Mouse (Mus musculus) frontal cortex, adult (tissue): ENCODE measurements around the gene Pcdh17.

Source experiments
- ATAC-seq: cut with Nextera tagmentation; 2 replicates; pipeline ENCODE4 v1.9.2; 2017; ENCODE audit warnings: mild to moderate bottlenecking, moderate library complexity, mixed read lengths; ENCODE audit not compliant: low TSS enrichment

Pcdh17 gene

DNA sequence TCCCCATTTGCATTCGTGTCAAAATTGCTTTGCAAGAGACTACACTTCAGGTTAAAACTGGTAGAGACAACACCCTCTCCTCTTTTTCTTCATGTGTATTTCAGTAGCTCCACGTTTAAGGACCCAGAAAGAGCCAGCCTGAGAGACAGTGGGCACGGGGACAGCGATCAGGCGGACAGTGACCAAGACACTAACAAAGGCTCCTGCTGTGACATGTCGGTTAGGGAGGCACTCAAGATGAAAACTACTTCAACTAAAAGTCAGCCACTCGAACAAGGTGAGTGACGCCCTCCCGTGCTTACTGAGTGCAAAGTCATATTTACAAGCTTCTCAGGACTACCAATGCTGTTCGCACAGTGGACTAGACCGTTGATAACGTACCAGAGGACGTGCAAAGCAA lies 34.0 kb downstream of the Pcdh17 start:
- no peak for ATAC-seq

DNA sequence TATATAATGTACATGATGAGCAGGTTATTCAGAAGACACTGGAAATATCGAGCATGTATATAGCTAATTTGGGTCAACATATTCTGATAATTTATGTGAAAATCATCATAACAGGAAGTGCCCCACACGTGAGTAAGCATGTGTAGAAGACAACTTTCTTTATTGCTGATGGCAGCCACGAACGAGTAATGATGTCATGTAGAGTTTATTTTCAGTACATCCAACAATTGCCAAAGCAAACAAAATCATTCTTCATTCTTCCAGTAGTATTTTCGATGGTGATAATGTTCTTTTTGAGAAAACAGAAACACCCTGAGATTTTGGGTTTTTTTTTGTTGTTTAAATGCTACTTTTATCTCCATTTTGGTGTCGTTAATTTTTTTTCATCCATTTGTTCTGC lies 37.2 kb downstream of the Pcdh17 start:
- ATAC-seq: no peak

DNA sequence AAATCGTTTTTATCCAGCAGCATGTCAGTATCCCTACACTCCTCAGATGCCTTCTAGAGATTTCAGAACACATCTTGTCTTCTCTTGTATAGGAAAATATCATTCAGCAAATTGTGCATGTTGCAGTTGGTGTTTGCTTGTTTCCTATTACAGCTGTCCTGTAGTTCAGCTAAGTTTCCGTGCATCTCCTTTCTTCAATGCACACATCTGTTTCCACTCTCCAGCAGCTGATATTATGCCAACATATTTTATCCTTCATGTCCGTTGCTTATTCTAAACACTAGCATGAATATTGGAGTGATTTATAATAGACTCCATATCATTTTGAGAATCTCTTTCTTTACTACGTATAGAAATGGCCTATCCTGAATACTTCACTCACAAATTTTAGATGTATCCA lies 41.0 kb downstream of the Pcdh17 start:
- no peak for ATAC-seq

DNA sequence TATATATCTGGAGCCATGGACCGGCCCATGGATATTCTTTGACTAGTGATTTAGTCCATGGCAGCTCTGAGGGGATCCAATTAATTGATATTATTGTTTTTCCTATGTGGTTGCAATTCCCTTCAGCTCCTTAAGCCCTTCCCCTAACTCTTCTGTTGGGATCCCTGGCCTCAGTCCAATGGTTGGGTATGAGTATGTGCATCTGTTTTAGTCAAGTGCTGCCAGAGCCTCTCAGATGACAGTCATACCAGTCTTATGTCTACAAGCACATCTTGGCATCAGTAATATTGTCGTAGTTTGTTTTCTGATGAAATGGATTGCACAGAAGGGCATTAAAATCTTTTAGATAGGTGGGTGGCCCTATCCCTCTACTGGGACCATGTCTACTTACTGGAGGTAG lies 67.6 kb downstream of the Pcdh17 start:
- ATAC-seq: no peak

DNA sequence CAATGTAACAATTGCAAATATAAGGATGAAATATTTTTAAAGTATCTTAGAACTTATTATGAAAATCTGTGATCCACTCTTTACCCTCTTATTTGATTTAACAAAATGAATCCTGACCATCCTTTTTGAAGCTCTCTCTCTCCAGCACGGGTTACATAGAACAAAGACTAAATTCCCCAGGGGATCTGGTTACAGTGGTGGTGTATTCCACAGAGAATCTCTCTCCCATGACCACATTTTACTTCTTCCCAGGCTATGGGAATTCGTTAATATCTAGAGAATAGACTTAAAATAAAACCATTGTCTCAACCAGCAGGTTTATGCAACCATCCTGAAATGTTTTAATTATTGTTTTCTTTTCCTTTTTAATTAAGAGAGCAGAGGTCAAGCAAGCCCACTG lies 89.0 kb downstream of the Pcdh17 start:
- no peak for ATAC-seq

DNA sequence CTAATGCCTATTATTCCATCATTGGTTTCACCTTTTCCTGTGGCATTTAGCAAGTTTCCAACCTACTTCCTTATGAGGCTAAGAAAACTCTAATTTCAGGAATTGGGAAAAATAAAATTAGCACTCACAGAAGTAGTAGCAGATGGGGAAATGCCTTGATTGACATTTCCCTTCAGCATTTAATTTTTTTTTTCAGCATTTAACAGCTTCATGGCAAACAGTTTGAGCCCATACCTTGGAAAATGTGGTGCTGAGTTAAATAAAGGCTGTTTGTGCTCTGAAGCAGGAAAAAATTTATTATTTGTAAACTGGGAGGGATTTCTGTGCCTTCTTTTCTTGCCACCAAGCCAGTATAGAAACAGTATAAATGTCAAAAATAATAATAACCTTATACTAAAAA lies 91.9 kb downstream of the Pcdh17 start:
- ATAC-seq: no peak

DNA sequence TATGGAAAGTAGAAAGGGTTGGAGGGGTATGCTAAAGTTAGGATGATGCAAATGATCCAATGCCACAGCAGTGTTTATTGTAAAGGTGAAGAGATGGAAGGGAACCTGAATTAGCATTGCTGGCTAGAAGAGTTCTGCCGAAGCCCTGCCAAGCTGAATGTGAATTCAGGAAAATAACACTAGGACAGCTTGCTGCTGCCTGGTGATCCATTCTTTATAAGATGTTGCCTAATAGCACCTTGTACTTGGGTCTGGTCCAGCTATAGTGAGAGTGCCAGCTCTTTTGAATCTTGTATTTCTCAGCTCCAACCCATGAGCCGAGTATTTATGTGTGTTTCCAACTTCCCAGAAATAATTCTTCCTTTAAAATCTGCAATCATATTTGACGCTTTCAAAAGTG lies 98.5 kb downstream of the Pcdh17 start:
- peak; percentile 84 for ATAC-seq

DNA sequence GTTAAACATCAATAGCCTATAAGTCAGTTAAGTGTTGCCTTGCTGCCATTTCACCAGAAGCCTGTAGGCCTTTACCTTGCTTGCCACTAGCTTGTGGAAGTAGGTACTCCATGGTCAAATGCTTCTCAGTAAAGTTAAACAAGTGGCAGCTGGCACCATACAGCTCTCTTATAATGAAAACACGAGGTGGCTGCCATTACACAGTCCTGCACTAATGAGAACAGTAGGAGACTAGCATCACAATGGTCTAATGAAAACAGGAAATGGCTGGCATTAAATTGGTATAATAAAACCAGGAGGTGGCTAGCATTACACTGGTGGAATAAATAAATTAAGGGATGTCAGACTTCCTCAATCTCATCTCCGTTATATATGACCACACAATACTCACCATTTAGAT lies 102.6 kb downstream of the Pcdh17 start:
- no peak for ATAC-seq

DNA sequence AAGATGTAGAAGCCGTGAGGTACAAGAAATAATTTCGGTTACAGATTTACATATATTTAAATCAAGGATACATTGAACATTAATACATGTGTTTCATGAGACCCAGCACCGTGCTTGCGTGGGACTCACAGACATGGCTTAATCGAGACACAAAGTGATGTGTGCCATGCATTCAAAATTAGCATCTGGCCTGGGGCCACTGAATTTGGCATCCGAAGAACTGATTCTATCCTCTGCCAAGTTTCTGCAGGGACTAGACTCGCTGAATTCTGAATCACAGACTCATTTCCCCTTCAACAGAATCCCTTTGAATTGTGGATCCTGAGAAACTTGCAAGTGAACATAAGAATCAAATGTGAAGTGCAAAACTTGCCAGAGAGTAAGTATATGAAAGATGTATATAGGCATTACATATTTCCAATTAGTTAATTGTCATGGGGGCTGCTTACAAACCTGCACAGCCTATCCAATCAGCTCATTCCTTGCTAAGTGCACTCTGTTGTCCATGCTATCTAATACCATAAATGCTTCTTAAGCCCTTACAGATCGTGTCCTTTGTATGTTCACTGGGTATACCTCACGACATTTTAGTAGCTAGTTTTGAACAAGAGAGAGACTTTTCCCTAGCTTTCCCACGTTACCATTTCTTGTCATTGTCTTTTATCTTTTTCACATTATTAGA lies 104.3 kb downstream of the Pcdh17 start:
- ATAC-seq: peak; percentile 82

DNA sequence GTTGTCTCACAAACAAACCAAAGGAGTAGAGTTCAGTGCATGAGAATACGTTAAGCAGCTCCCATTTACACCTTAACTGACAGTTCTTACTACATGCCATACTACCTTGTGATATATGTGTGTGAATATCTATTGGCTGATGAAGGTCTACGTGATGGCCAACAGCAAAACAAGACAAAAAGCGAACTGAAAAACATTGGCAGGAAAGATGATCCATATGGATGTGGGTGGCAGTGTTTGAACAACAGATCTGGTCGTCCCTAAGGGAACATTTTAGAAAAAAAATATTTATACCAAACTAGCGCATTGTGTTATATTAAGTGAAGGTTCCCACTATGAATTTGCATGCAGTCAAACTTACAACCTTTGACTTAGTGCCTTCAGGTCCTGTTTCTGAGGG lies 108.2 kb downstream of the Pcdh17 start:
- ATAC-seq: no peak

DNA sequence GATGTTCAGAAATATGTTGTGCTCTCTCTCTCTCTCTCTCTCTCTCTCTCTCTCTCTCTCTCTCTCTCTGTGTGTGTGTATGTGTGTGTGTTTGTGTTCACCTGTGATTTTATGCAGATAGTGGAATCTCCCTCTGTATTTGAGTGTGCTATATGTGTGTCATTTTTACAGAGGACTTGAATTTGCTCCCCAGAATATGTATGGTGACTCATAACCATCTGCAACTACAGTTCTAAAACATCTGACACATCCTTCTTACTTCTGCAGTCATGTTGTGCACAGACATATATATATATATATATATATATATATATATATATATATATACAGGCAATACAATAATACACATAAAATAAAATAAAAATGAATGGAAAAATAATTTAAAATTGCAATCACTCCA lies 127.7 kb downstream of the Pcdh17 start:
- peak; percentile 72 for ATAC-seq
